Mouse (Mus musculus): ENCODE data around the gene Lhpp. TPM values are rescaled to one million over a fixed set of nuclear protein-coding genes. Genes with fewer than 3 reads are reported as not detected.
A peak's percentile ranks its signal among the peaks of the same experiment; 100 is the strongest.
"Not testable (repeated sequence)": the region's sequence is repeated elsewhere in the genome, so short reads cannot be mapped to it uniquely, and the experiment has no call there.

The Lhpp gene
- total and polyA plus RNA-seq, 3 experiments, result 23.0 to 38.6 (median 25.2) TPM

DNA sequence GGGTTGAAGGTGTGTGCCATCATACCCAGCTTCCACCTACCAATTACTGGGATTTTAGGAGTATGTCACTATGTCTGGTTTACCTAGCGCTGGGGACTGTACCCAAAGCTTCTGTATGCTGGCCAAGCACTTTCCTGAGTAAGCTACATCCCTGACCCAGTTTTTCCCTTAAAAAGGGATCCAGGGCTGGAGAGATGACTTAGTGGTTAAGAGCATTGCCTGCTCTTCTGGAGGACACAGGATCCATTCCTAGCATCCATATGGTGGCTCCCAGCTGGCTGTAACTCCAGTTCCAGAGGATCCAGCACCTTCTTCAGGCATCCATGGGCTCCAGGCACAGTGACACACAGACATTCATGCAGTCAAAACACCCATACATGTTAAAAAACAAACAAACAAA lies 36.1 kb downstream of the Lhpp start:
- DNase-seq, result no peak

DNA sequence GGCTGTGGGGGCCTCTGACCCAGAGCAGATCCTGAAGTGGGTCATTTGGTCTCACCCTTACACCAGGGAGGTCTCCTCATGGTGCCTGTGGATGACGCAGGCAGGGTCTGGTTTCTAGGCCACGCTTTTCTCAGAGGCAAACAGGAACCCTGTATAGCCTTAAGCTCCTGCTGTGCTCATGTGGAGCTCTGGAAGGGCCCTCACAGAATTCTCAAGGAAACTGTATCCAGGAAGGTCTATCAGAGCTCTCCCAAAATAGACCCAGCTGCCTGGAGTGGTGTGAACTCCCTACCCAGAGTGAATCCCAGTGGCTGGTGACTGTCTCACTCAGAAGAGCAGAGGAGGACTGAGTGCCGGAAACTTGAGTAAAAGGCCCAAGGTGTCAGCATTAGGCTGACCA lies 44.0 kb downstream of the Lhpp start:
- no peak for DNase-seq

DNA sequence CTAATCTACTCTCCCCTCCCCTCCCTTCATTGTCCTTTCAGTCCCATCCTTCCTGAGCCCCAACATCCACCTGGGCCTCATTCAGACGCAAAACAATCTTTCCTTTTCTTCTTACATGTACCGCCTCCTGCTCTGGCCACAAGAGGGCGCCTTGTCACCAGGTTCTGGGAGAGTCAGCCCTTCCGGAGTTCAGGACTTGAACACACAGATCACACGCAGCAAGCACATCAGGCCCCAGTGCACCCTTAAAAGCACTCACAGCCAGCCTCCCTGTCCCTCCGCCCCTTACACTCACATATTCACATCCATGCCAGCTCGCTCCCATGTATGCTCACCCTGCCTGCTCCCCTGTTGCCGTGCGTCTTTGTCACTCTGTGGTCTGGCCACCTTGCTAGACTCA lies 45.6 kb downstream of the Lhpp start:
- DNase-seq, result peak; percentile 84

DNA sequence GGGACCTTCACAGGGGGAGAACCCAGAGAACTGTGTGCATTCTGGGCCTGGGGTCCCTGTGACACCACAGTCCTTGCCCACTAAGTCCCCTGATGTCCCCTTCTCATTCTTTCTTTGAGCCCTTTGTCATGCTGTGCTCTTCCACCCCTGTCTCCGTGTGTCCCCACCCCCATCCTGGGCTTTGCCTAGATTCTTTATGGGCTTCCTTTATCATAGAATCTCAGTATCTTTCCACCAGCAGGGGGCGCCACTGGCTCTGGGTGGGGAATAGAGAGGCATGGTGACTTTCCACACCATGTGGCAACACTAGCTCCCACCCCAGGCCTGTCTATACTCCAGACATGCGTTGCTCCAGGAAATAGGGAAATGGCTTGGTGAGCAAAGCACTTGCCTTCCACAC lies 46.1 kb downstream of the Lhpp start:
- DNase-seq, result peak; percentile 88

DNA sequence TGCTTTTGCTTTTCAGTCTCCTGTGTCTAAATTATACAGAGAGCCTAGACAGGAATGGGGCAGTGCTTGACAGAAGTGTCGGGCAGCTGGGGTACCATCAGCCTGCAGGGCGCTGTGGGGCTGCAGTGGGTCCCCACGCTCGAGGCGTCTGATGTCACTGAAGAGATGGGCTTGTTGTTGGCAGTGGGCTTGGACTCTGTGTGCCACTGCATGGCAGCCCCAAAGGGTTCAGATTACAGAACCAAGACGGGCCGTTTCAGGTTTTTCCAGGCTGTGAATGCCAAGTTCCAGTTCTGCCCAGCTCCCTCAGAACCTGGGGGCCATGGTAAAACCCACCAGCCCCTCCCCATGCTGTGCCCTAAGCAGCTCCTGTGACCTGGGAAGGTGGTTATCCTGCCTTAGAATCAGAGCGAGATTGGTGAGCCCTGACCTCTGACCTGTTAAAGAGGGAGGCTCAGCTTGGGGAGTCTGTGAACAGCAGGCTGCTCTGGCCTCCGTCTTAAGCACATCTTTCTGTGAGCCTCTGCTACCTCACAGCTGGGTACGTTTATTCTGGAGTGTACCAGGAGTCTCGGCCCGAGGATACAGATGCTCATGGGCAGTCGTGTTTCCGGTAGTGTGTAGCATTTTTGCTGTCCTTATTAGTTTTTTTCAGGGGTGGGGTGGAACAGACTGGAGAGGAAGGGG lies 47.1 kb downstream of the Lhpp start:
- no peak for DNase-seq

DNA sequence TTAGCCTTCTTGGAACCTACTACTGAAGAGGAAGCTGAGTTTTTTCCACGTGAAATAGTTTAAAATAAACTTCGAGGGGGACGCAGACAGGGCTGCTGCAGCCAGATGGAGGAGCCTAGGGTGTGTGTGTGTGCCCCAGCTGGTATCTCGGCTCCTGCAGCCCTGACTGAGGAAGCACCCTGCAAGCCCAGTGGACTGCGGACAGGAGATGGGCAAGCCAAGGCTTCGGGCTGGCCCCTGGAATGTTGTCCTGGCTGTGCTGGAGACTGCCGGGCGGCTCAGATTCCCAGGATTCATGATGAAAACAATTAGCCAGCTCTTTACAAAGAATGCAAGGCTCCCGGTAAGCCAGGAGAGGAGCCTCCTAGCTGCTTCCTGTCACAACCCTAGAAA lies 47.6 kb downstream of the Lhpp start:
- DNase-seq, result no peak

DNA sequence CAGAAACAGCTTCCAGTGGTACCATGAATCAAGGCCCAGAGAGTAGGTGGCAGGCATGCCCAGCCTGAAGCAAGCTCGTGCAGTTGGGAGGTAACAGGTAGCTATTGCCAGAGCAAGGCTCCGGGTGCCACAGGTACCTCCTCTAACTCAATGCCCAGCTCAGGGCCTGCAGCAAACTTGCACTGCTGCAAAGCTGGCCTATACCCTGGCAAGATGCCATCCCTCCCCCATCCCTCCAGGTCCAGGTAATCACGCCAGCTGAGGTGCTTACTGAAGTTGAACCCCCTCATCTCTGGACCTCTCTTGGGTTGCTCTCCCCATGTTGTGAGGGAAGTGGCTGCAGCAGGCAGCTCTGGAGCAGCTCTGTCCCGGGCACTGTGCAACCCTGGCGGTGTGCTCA lies 48.2 kb downstream of the Lhpp start:
- no peak for DNase-seq

DNA sequence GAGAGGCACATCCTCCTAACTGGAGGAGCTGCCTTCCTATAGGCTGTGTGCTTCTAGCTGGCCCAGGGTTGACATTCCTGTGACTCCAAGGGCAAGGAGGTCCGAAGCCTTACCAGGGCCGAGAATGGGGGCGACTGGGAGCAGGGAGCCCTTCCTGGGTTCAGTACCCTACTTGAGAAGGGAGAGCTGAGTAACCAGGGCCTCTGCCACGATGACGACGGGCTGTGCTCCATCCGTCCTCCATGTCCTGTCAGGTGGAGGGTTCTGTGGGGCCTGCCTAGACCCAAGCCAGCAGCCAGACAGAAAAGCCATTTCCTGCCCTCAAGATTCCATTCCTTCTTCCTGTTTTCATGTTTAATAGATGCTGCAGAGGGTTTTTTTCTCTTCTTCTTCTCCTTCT lies 49.2 kb downstream of the Lhpp start:
- DNase-seq, result peak; percentile 6

DNA sequence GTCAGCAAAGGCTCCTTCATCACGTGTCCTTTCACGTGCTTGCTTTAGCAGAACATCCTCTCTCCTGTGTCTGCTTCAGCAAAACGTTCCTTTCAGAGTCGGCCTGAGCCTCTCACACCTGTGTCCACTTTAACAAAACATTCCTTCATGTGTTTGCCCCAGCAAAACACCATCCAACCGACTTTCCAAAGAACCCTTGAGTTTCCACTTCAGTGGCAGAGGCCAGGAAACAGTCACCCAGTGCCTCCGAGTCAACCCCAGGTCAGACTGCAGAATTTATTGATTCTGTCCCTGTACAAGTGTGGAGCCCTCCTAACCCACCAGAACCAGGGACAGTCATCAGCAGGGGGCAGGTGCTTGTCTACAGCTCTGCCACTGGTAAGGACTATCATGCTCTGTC lies 52.4 kb downstream of the Lhpp start:
- not testable (repeated sequence) for DNase-seq

DNA sequence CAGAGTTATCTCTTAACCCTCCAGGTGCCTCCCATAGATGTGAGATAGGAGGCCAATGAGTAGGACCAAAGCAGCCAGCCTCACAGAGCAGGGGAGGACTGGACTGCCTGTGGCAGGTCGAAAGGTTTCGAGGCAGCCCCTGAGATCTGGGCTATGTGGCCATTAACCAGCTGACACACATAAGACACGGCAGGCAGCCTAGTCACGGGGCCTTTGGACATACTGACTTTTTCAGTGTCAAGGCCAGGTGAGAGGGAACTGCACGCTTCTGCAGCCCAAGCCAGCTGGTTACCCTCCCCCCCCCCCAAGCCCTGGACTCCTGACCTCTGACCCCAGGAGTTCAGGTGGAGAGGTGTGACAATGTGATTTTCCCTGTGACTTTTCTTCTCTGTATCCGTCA lies 54.4 kb downstream of the Lhpp start:
- no peak for DNase-seq

DNA sequence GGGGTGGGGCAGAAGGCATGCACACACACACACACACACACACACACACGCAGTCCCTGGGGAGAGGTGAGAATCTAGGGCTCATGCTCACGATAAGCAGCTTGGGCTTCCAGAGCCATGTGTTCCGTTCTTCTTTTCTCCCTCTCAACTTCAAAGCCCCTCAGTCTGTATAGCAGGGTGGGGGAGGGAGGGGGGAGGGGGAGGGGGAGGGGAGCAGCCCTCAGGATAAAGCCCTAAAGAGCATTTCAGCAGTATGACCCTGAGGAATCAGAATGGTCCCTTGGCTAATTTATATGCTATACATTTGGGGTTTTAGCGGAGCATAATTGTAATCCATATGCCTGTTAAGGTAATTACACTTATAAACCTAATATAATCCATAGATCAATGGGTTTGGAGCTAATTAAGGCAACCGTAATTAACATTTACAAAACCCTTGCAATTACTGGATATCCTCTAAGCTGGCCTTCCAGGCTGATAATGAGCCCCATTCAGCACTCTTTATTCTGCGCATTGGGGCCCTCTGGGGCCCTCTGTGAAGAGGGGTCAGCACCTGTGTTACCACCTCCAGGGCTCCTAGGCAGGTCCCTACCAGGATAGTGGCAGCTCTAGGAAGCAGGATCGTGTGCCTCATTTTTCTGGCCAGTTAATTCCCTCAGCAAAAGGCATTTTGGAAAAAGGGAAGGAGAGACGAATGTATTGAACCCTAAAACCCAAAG lies 55.4 kb downstream of the Lhpp start:
- DNase-seq, result no peak

DNA sequence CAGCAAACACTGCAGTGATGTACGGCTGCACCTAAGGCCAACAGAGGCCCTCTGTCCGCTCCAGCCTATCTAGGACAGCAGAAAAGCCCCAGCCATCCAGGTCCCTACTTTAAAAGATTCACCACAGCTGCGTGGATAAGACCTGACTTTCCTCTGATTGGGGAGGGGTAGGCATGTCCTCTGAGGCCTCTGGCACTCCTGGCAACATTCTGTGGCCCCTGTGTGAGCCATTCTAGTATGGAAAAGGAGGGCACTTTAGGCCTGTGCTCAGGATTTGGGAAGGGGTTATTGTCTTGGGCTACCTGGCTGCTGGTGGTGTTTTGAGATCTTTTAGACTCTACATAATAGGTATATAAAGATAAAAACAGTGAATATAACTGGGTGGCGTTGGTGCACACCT lies 56.1 kb downstream of the Lhpp start:
- no peak for DNase-seq

DNA sequence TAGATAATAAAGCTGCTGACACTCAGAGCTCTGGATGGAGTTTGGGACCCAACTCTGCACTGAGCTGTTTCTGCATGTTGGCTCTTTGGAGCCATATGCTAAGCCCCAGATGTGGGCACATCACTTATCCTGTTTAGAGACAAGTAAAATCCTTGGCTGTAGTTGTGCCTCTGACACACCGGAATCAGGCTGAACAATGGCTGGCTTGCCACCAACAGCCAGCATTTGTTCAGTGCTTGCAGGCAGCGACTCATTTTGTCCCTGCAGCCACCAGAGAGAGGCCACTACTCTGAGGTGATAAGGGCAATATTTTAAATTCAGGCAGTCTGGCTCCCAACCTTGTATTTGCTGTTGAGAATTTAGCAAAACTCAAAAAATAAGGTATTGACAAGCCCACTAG lies 58.2 kb downstream of the Lhpp start:
- DNase-seq, result peak; percentile 53

DNA sequence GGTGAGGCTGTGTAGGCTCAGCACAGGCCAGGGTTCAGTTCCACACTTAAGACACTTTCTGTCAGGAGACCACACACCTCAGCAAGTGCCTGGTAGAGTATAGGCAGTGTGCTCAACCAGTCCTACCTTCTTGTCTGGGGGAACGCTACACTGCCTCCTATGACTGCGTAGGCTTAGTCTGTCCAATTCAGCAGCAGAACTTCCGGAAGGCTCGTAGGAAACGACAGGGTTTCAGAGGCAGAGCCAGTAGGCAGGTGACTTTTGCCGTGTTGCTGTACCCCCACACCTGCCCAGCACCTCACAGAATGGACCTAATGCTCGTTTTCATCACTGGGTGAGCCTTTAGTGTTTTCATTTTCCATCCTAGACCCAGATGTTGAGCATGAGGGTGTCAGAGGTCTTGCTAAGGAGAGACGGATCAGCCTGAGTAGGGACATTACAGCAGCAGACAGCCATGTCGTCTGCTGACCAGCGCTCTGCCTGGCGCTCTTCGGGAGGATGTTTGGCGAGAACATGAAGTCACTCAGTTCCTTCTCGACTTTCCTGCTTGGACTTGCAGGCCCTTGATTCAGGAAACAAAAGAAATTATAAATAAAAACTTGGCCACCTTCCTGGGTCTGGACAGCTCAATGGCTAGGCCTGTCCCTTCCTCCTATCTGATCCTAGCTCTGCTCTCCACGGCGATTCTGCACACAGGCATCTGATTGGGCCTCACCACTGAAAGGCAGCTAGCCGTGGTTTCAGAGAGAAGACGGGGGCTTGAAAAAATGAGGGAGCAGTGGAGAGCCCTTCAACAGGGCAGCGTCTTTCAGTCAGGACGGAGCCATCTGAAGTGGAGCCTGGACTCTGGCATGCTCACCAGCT lies 59.8 kb downstream of the Lhpp start:
- no peak for DNase-seq

DNA sequence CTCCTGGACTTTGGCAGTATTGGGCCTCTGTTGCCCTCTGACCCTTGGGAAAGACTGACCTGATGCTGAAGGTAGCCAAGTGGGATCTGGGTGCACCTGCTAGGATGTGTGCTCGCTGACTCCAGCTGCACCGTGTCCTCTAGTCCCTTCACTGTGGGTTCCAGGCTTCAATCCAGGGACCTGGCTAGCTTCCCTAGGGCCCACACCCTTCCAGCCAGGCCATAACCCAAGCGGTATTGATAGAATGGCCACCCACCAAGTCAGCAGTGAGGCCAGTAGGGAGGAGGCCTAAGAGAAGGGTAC lies 60.4 kb downstream of the Lhpp start:
- DNase-seq, result peak; percentile 58

DNA sequence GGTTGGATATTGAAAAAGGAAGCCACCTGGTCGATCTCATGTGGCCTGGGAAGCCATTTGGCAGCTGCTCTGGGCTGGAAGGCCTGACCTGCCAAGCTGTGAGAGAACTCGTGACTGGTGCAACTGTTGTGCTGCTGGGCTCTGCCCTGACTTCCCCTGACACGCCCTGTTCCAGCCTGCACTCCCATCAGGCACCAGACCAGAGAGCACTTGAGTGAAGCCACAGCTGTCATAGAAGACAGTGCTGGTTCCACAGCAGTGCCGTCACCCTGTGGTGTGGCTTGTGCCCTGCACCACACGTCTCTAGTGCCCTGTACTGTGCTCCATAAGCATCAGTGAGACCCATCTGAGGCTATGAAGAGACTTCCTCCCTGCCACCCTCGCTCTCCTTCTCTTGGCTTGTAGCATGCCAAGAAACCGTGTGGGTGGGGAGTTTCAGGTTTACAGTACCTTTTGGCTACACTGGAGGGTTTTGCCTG lies 62.1 kb downstream of the Lhpp start:
- DNase-seq, result peak; percentile 56

DNA sequence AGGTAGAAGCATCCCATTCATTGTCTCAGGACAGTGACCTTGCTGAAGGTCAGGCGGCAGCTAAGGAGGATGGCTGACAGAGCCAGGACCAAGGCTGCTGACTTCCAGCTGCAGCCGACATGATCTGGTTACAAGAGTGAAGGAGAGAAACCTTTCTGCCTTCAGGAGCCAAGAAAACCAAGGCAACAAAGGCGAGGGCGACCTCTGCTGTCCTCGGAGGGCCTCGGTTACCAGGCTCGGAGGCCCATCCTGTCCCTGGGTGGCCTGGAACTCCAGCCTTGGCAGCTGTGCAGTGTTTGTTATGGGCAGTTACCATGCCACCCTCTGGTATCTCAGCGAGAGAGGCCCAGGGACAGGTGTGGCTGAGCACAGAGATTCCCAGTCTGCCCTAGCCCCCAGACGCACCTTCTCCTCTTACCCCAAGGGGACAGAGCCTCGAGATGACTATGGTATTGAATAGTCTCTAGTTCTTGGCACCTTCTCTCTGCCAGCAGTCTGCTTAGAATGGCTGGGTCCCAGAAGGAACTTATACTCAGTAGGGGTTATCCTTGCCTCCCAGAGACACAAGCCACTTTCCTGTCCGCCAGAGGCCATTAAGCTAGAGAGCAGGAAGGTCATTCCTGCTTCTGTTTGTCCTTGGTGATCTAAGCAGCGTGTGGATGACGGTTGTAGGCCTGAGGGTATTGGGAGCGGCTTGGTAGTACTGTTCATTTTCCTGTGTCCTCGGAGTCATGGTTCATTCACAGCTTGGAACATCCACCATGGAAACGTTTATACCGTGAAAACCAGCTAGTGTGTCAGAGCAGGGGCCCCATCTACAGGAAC lies 63.7 kb downstream of the Lhpp start:
- peak; percentile 71 for DNase-seq

DNA sequence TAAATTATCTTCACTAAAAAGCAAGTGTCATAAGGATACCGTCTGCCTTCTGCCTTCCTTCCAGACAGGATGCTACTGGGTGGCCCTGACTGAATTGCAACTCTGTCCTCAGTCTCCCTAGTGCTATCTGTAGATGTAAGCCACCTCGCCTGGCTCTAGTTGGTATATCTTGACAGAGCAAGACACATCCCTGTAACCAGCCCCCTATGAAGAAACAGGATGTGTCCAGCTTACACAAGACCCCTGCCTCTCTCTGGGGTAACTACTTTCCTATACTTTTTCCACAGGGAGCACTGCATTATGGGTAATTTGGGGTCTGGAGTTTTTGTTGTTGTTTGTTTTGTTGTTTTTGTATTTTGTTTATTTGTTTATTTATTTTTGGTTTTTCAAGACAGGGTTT lies 65.5 kb downstream of the Lhpp start:
- DNase-seq, result no peak

DNA sequence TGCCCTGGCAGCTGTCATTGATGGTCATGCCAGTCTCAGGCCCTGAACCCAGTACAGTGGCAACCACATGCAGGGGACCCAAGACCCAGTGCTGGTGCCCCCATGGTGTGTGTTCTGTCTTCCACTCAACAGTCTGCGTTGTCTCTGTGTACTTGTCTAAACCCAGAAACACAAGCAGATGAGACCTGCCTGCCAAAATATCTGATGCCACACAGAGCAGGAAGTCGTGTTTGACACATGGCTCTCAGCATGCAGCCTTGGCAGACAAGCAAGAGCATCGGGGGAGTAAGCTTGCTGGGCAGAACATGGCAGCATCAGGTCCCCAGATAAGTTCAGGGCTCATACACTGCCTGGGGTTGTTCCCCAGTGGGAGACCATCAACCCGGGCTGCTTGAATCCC lies 68.7 kb downstream of the Lhpp start:
- DNase-seq, result no peak

DNA sequence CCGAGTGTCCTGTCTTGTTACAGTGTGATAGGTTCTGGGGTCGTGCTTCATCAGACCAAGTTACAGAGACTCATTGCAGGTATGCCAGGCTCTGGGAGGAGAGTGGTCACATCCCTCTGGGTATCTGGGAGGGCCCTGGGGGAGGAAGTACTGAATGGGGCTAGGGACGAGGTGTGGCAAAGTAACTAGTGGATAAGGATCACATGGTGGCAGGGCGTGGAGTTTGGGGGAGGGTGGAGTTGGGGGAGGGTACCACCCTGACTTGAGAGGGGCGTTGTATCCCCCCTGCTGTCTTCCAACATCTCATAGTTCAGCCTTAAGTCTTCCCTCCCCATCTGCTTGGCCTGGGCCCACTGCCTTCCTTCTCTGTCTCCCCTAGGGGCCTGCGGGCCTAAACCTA lies 69.1 kb downstream of the Lhpp start:
- DNase-seq, result no peak

DNA sequence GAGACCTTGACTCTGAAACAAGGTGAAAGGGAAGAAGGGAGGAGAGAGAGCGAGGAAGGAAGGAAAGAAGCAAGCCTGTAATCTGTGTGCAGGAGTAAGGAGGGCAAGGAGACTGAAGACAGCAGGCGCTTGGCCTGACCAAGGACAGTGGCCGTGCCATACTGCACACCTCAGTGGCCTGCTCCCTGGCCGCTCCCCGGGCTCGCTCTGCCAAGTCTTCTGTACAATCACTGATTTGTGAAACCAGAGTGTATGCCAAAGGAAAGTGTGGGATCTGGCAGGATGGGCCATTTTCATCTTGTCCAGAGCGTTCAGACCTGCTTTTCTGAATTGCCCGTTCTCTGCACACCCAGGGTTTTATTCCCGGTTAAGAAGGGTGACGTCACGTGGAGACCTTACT lies 70.9 kb downstream of the Lhpp start:
- no peak for DNase-seq

DNA sequence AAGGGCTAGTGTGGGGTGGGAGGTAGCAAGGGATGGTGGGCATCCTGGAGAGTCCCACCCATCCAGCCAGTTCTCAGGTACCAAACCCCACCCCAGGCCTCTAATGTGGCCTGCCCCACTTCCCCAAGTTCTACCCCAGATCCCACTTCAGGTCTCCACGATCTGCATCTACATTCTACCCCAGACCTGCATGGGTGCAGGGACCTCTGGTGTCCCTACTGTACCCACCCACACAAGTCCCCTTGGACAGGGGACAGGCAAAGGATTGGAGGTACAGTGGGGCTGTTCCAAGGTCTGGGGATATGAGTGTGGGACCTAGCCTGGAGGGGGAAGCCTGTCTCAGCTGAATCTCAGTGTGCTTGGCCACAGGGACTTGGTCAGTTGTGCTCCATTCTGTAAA lies 71.4 kb downstream of the Lhpp start:
- DNase-seq, result no peak
